Mouse (Mus musculus): ENCODE data around the gene Ric3. TPM values are rescaled to one million over a fixed set of nuclear protein-coding genes. Genes with fewer than 3 reads are reported as not detected.
A peak's percentile ranks its signal among the peaks of the same experiment; 100 is the strongest.
"Not testable (repeated sequence)": the region's sequence is repeated elsewhere in the genome, so short reads cannot be mapped to it uniquely, and the experiment has no call there.

The Ric3 gene
- total RNA-seq (2021) (1 to 10 TPM; 1.1 to 1.9 TPM), polyA plus RNA-seq (2012; rRNA removed) (0.57 and 0.79 TPM in 2 replicates)
- long read RNA-seq, full-length matches to known transcripts, result 3 of 3 reads
- long read RNA-seq, partial matches to known transcripts, result 0 of 3 reads
- long read RNA-seq, other reads (novel, unspliced or antisense), result 0 of 3 reads

DNA sequence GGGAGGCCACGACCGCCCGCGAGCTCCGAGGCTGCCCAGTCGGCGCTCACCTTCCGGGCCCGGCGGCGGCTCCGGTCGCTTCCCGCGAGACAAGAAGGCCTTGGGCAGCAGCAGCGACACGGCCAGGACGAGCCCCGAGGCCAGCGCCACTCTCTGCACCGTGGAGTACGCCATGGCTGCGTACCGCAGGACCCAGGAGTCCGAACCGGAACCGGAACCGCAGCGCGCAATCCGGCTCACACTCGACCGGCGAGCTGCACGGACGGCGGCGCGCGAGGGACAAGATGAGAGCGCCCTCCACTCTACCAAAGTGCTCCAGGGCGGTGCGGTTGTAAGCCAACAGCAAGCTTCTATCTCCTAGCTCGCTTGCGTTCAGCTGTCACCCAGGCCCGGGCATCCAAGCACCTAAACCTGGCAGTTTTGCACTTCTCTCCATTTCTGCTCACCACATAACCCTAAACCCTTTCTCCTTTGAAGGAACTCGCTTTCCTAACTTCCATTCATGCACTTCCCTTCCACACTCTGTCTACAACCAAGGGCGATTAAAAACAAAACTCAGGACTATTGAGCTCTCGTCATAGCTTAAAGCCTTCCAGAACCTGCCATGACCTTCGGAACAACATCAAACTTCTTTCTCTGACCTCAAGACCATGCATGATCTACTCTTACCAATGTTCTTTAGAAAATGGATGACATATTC lies at the start of gene Ric3:
Ric3 (minus strand) TSS at position 219 of the 700 bp plus-strand sequence.
- Histone ChIP-seq H3K9ac (ENCODE audit: low read depth, low read length) (peak within 1 kb of the TSS; percentile 56), H3K4me3 (peak within 1 kb of the TSS; percentile 46), H3K4me1 (ENCODE audit: control insufficient read depth, insufficient read depth, low read length) (no peaks in the 10 kb centered on the region), H3K27ac (no peak within 1 kb of the TSS), H3K36me3 (ENCODE audit: control insufficient read depth, insufficient read depth, low read length) (no peaks in the 10 kb centered on the region), H3K79me2 (replicated peaks; ENCODE audit: control insufficient read depth, insufficient read depth, low read length) (no peaks in the 10 kb centered on the region), H3K27me3 (ENCODE audit: control insufficient read depth, insufficient read depth, low read length) (peaks cover 4% of the 10 kb centered on the region)
- TF ChIP-seq CTCF (IDR thresholded peaks at IDR 0.05) (no peak), POLR2A (IDR thresholded peaks at IDR 0.05; ENCODE audit: insufficient read depth, low read depth, low read length) (no peak), EP300 (IDR thresholded peaks at IDR 0.05; ENCODE audit: insufficient read depth, low read depth, low read length) (no peak)
- intact Hi-C loops (cut with DNase I), result no loop called here
- peak; percentile 45 to 52 for DNase-seq
- 5% methylated on average over 48 of the region's 50 CpGs for WGBS

DNA sequence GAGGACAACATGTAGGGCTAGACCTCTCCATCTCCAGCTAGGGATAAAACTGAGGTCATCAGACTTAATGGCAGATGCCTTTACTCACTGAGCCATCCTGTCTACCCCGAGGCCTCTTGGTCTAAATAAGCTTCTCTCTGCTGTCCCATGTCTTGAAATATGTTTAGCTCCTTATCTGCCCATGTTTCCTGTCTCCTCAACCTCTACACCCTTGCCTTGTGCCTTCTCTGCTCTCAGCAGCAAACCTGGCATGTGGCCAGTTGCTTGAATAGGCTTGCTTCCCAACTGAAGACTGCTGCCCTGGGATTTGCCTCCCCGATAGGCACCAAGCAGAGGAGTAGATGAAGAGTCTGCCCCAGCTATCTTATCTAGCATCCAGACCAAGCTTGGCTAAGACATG lies 48.4 kb upstream of the Ric3 start:
- intact Hi-C loops (cut with DNase I), result no loop called here
- no peak for TF ChIP-seq EP300 (IDR thresholded peaks at IDR 0.05; ENCODE audit: insufficient read depth, low read depth, low read length)
- no peak for TF ChIP-seq CTCF (IDR thresholded peaks at IDR 0.05)
- TF ChIP-seq POLR2A (IDR thresholded peaks at IDR 0.05; ENCODE audit: insufficient read depth, low read depth, low read length), result no peak
- no peaks in the 10 kb centered on the region for H3K4me1 ChIP-seq (ENCODE audit: control insufficient read depth, insufficient read depth, low read length)
- H3K79me2 ChIP-seq (replicated peaks; ENCODE audit: control insufficient read depth, insufficient read depth, low read length), result no peaks in the 10 kb centered on the region
- 29% methylated on average over 2 of the region's 2 CpGs for WGBS
- H3K27me3 ChIP-seq (ENCODE audit: control insufficient read depth, insufficient read depth, low read length), result no peaks in the 10 kb centered on the region
- no peaks in the 10 kb centered on the region for H3K36me3 ChIP-seq (ENCODE audit: control insufficient read depth, insufficient read depth, low read length)
- H3K4me3 ChIP-seq, result no peak overlapping the region
- no peak overlapping the region for H3K9ac ChIP-seq (ENCODE audit: low read depth, low read length)
- no peak for DNase-seq
- no peak overlapping the region for H3K27ac ChIP-seq

DNA sequence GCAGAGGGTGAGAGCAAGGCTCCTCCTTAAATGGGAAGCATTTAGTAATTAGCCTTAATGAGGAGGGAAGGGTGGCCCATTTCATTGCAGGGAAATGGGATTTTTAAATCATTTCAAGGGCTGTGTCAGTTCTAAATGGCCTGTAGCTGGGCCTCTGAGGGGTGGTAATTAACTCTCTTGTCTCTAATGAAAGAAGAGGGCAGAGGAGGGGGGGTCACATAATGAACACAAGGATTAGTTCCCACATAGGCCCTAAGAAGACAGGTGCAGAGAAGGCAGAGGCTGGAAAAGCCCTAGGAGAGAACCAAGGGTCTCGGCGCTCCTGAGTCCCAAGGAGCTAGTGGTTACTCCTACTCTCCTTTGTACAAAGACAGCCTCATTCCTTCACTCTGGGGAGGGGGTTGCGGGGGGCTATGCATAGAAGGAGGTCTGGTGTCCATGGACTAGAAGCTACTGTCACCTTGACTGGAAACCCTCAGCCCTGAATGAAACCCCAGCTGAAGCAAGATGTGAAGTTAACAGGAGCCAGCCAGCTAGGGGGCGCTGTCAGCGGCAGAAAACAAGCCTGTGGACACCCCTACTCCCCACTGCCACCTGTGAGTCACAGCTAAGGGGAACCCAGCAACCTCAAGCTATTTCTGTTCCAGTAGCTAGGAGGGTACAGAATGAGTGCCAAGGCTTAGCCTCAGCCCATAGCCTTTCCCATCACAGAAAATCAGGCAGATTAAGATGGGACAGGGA lies 47.0 kb upstream of the Ric3 start:
- 76% methylated on average over 5 of the region's 5 CpGs for WGBS
- H3K4me3 ChIP-seq, result no peak overlapping the region
- no peak for DNase-seq
- intact Hi-C loops (cut with DNase I), result no loop called here
- no peak for TF ChIP-seq CTCF (IDR thresholded peaks at IDR 0.05)
- TF ChIP-seq POLR2A (IDR thresholded peaks at IDR 0.05; ENCODE audit: insufficient read depth, low read depth, low read length), result no peak
- no peak for TF ChIP-seq EP300 (IDR thresholded peaks at IDR 0.05; ENCODE audit: insufficient read depth, low read depth, low read length)
- no peak overlapping the region for H3K9ac ChIP-seq (ENCODE audit: low read depth, low read length)
- H3K36me3 ChIP-seq (ENCODE audit: control insufficient read depth, insufficient read depth, low read length), result no peaks in the 10 kb centered on the region
- H3K4me1 ChIP-seq (ENCODE audit: control insufficient read depth, insufficient read depth, low read length), result no peaks in the 10 kb centered on the region
- no peaks in the 10 kb centered on the region for H3K27me3 ChIP-seq (ENCODE audit: control insufficient read depth, insufficient read depth, low read length)
- H3K27ac ChIP-seq, result no peak overlapping the region
- no peaks in the 10 kb centered on the region for H3K79me2 ChIP-seq (replicated peaks; ENCODE audit: control insufficient read depth, insufficient read depth, low read length)

DNA sequence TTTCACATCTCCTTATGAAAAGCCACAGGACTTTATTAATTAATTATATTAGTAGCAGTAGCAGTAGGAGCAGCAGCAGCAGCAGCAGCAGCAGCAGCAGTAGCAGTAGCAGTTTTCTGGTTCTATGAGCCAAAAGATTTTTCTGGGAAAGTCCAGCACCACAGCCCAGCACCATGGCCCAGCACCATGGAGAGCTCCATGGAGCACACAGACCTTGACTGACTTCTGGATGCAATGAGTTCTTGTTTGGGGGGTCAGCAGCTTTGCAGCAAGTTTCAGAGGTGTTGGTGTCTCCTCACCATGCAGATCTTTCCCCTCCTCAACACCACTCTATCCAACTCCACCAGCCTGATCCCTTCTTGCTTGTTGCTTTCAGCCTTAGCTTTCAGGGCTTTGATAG lies 46.3 kb upstream of the Ric3 start:
- Histone ChIP-seq H3K27me3 (ENCODE audit: control insufficient read depth, insufficient read depth, low read length) (no peaks in the 10 kb centered on the region), H3K4me1 (ENCODE audit: control insufficient read depth, insufficient read depth, low read length) (no peaks in the 10 kb centered on the region), H3K79me2 (replicated peaks; ENCODE audit: control insufficient read depth, insufficient read depth, low read length) (no peaks in the 10 kb centered on the region), H3K4me3 (no peak overlapping the region), H3K36me3 (ENCODE audit: control insufficient read depth, insufficient read depth, low read length) (no peaks in the 10 kb centered on the region), H3K27ac (no peak overlapping the region), H3K9ac (ENCODE audit: low read depth, low read length) (no peak overlapping the region)
- no peak for TF ChIP-seq CTCF (IDR thresholded peaks at IDR 0.05)
- no peak for TF ChIP-seq POLR2A (IDR thresholded peaks at IDR 0.05; ENCODE audit: insufficient read depth, low read depth, low read length)
- TF ChIP-seq EP300 (IDR thresholded peaks at IDR 0.05; ENCODE audit: insufficient read depth, low read depth, low read length), result no peak
- no peak for DNase-seq
- intact Hi-C loops (cut with DNase I), result no loop called here

DNA sequence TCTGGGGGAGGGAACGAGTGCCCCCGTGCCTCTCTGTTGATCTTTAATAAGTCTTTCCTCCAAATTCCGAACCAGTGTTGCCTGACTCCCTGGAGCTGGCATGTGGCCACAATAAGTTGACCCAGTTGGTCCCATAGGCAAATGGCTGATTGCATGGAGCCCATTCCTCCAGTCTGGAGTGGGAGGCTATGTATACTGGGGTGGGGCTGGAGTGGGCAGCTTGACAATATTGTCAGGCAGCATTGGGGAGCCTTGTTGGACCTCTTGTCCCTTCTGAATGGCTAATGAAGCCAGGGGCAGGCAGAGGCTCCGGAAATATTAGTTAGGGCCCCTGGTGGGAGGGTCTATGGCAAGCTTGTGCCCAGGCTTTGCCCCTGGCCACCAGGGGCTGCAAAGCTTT lies 32.8 kb upstream of the Ric3 start:
- no peaks in the 10 kb centered on the region for H3K27me3 ChIP-seq (ENCODE audit: control insufficient read depth, insufficient read depth, low read length)
- H3K27ac ChIP-seq, result no peak overlapping the region
- no peak for TF ChIP-seq POLR2A (IDR thresholded peaks at IDR 0.05; ENCODE audit: insufficient read depth, low read depth, low read length)
- no peak for TF ChIP-seq EP300 (IDR thresholded peaks at IDR 0.05; ENCODE audit: insufficient read depth, low read depth, low read length)
- no peak for TF ChIP-seq CTCF (IDR thresholded peaks at IDR 0.05)
- intact Hi-C loops (cut with DNase I), result no loop called here
- 54% methylated on average over 4 of the region's 4 CpGs for WGBS
- no peaks in the 10 kb centered on the region for H3K36me3 ChIP-seq (ENCODE audit: control insufficient read depth, insufficient read depth, low read length)
- no peaks in the 10 kb centered on the region for H3K79me2 ChIP-seq (replicated peaks; ENCODE audit: control insufficient read depth, insufficient read depth, low read length)
- no peak for DNase-seq
- H3K4me1 ChIP-seq (ENCODE audit: control insufficient read depth, insufficient read depth, low read length), result no peaks in the 10 kb centered on the region
- H3K9ac ChIP-seq (ENCODE audit: low read depth, low read length), result no peak overlapping the region
- no peak overlapping the region for H3K4me3 ChIP-seq

DNA sequence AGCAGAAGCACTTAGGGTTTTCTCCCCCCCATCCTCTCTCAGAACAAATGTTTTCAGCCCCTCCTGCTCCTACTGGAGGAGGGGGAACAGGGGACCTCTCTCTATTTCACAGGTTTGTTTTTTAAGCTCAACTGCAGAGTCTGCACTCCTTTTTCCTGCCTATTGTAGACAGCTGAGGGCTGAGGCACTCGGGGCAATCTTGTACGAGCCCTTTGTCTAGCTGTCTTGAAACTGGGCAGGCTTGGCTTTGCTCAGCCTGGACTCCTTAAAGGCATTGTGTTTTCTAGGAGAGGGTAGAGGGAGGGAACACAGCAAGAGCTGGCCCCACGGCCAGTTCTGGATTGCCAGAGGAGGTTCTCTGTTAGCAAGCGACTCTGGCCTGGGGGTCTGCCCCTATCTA lies 32.4 kb upstream of the Ric3 start:
- H3K9ac ChIP-seq (ENCODE audit: low read depth, low read length); H3K4me3 ChIP-seq; H3K36me3 ChIP-seq (ENCODE audit: control insufficient read depth, insufficient read depth, low read length); H3K27me3 ChIP-seq (ENCODE audit: control insufficient read depth, insufficient read depth, low read length); H3K79me2 ChIP-seq (replicated peaks; ENCODE audit: control insufficient read depth, insufficient read depth, low read length); intact Hi-C loops (cut with DNase I); DNase-seq; H3K27ac ChIP-seq; H3K4me1 ChIP-seq (ENCODE audit: control insufficient read depth, insufficient read depth, low read length): not testable (repeated sequence)
- WGBS, result 17% methylated on average over 2 of the region's 4 CpGs

Measured in heart, adult 2 months (tissue).